ENCODE assay signal across 8 mouse cellular contexts in the genomic region with DNA sequence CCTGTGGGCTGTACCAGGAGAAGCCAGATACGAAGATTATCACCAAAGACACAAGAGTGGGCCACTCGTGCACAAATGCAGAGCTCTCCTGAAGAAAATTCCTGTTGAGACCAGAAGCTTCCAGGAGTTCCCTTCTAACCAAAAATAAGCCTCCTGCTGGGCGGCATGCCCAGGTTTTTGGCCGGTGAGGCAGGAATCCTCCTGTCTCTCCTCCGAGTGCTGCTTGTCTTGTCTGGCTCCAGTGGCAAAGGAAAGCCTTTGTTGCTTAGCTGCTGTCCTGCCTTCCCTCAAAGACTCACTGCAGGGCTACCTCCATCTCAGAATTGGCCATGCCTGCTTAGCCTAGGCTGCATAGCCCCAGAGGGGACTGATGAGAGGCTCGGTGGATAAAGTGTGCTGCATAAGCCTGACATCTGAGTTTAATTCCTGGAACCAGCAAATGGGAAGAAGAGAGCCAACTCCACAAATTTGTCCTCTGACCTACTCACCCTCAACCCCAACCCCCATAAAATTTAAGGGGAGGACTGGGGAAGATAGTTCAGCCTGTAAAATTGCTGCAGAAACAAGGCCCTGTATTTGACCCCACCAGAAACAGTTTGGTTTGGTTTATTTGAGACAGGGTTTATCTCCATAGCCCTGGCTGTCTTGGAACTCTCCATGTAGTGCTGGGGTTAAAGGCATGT. TPM values are rescaled to one million over a fixed set of nuclear protein-coding genes. Genes with fewer than 3 reads are reported as not detected.
DNase-seq lines count a peak whose midpoint lies in the region; ATAC-seq lines count a peak whose summit lies in the region.

No protein-coding gene starts in this region.

- H3K9ac ChIP-seq in kidney, embryonic 15.5 days, result no peak overlapping the region

- ATAC-seq in frontal cortex, adult (ENCODE audit: low TSS enrichment), result peak; percentile 62
- no peak for ATAC-seq in kidney, embryonic 15.5 days (replicated peaks; ENCODE audit: low FRiP score)

- peaks cover 97% of the 10 kb centered on the region for H3K36me3 ChIP-seq in kidney, embryonic 15.5 days

- H3K4me1 ChIP-seq in kidney, embryonic 15.5 days, result peaks cover 70% of the 10 kb centered on the region

- no peaks in the 10 kb centered on the region for H3K9me3 ChIP-seq in kidney, embryonic 15.5 days (replicated peaks)

- peak overlapping the region; percentile 34 for H3K27ac ChIP-seq in kidney, embryonic 15.5 days

- H3K27me3 ChIP-seq in kidney, embryonic 15.5 days, result no peaks in the 10 kb centered on the region

- peak overlapping the region; percentile 12 for H3K4me2 ChIP-seq in kidney, embryonic 15.5 days

- no peak for DNase-seq in frontal cortex, postnatal 14 days (ENCODE audit: low spot score in 2 of 2)
- DNase-seq in urinary bladder, postnatal 14 days (ENCODE audit: low spot score), result peak; percentile 38
- DNase-seq in urinary bladder, postnatal 25 days (ENCODE audit: low spot score), result no peak
- peak; percentile 45 to 51 for DNase-seq in right cerebral cortex, postnatal 36 days (ENCODE audit: low spot score in 2 of 2)
- DNase-seq in thymus, postnatal 36 days, result no peak
- DNase-seq in thymus, adult 18-20 months, result no peak

- 55% methylated on average over 6 of the region's 6 CpGs for WGBS in kidney, embryonic 15.5 days

- H3K4me3 ChIP-seq in kidney, embryonic 15.5 days (replicated peaks), result no peak overlapping the region; the same call in 1 of the 2 replicates

RNA-seq across cellular contexts. Expression of a gene that starts 7.3 kb away (rescaled TPM):
- 257 and 264 TPM in 2 replicates for polyA plus RNA-seq in kidney, embryonic 15.5 days (2015; fragmentation: Nextera tagmentation; extraction: Ambion mirVana)

RNA-seq across cellular contexts. Expression of a gene that starts 24.8 kb away (rescaled TPM):
- polyA plus RNA-seq in kidney, embryonic 15.5 days (2015; fragmentation: Nextera tagmentation; extraction: Ambion mirVana), result 0.19 TPM in 1 of 2 replicates, not detected in the other

RNA-seq across cellular contexts. Expression of a gene that starts 41.2 kb away (rescaled TPM):
- 12.2 and 14.3 TPM in 2 replicates for polyA plus RNA-seq in kidney, embryonic 15.5 days (2015; fragmentation: Nextera tagmentation; extraction: Ambion mirVana)

Comparison
In these comparisons a context has a peak if more than half of its experiments do, and no peak if none do; other contexts are left out.
1. DNase-seq: peak in urinary bladder, postnatal 14 days (single experiment) and right cerebral cortex, postnatal 36 days (2 of 2); none in frontal cortex, postnatal 14 days (0 of 2), urinary bladder, postnatal 25 days (single experiment), thymus, postnatal 36 days (0 of 2) and thymus, adult 18-20 months (0 of 2).